ENCODE assay signal across 16 mouse cellular contexts in genomic region chr16:73449836-73450235, GRCm38 (mm10).
"Had no signal": no experiment of that assay in that cellular context is flagged by ENCODE, and none has a peak within 500 bp of the region (broad histone marks: within the 10 kb centered on the region; RNA-seq: fewer than 3 reads in every experiment).

No protein-coding gene starts in this region.

- DNase-seq: kidney, postnatal 10 days; kidney, postnatal 4 days; left cerebral cortex, postnatal 4 days; lung, adult 2 months; retina, postnatal 1 day; thymus, postnatal 36 days had no signal

- H3K36me3 ChIP-seq: liver, embryonic 15.5 days; midbrain, embryonic 15.5 days; neural tube, embryonic 13.5 days; stomach, embryonic 15.5 days had no signal

- H3K4me3 ChIP-seq: layer of hippocampus, adult 2 months; liver, embryonic 15.5 days; megakaryocyte, embryonic 14.5 days; midbrain, embryonic 15.5 days; neural tube, embryonic 13.5 days; stomach, embryonic 15.5 days had no signal

- H3K4me1 ChIP-seq: liver, embryonic 15.5 days; megakaryocyte, embryonic 14.5 days; midbrain, embryonic 15.5 days; neural tube, embryonic 13.5 days; stomach, embryonic 15.5 days had no signal

- H3K27ac ChIP-seq: layer of hippocampus, adult 2 months; liver, embryonic 15.5 days; macrophage; midbrain, embryonic 15.5 days; neural tube, embryonic 13.5 days; stomach, embryonic 15.5 days had no signal

- H3K27me3 ChIP-seq: liver, embryonic 15.5 days; megakaryocyte, embryonic 14.5 days; midbrain, embryonic 15.5 days; neural tube, embryonic 13.5 days; stomach, embryonic 15.5 days had no signal

- H3K4me2 ChIP-seq: liver, embryonic 11.5 days; liver, embryonic 15.5 days; midbrain, embryonic 11.5 days; midbrain, embryonic 15.5 days; neural tube, embryonic 13.5 days; stomach, embryonic 15.5 days had no signal

- ATAC-seq: lung, postnatal 0 days; midbrain, embryonic 15.5 days had no signal

- H3K9me3 ChIP-seq: liver, embryonic 15.5 days; megakaryocyte, embryonic 14.5 days; midbrain, embryonic 15.5 days; neural tube, embryonic 13.5 days; stomach, embryonic 15.5 days had no signal

- H3K9ac ChIP-seq: liver, embryonic 15.5 days; midbrain, embryonic 15.5 days; neural tube, embryonic 13.5 days; stomach, embryonic 15.5 days had no signal
